Mouse (Mus musculus) heart, adult 2 months (tissue): ENCODE measurements around the gene Egflam. TPM values are rescaled to one million over a fixed set of nuclear protein-coding genes. Genes with fewer than 3 reads are reported as not detected.

Experiments used
- DNase-seq, 2 experiments: peaks; one replicate each; pipeline ENCODE4 v3.0.0; 2021
- H3K27ac ChIP-seq: fragments of 200-600 bp; 2 replicates; pipeline ENCODE4 v1.8.1; 2022
- H3K27me3 ChIP-seq: fragments of 200-500 bp; 2 replicates; pipeline ENCODE4 v1.6.1; 2012; ENCODE audit warnings: mild to moderate bottlenecking, low read length, inconsistent platforms, mixed read lengths; ENCODE audit not compliant: control insufficient read depth, insufficient read depth
- H3K36me3 ChIP-seq: fragments of 200-500 bp; 2 replicates; pipeline ENCODE4 v1.6.1; 2012; ENCODE audit warnings: low read length, inconsistent platforms; ENCODE audit not compliant: control insufficient read depth, insufficient read depth
- H3K4me1 ChIP-seq: fragments of 200-500 bp; 2 replicates; pipeline ENCODE4 v1.6.1; 2011; ENCODE audit warnings: low read length; ENCODE audit not compliant: control insufficient read depth, insufficient read depth
- H3K4me3 ChIP-seq: fragments of 200-600 bp; 2 replicates; pipeline ENCODE4 v1.8.1; 2022
- H3K79me2 ChIP-seq: fragments of 200-500 bp; replicated peaks from 2 replicates; pipeline ENCODE4 v1.6.1; 2012; ENCODE audit warnings: mild to moderate bottlenecking, inconsistent platforms, low read length, moderate library complexity, mixed read lengths; ENCODE audit not compliant: control insufficient read depth, insufficient read depth
- H3K9ac ChIP-seq: fragments of 200-500 bp; 2 replicates; pipeline ENCODE4 v1.6.1; 2012; ENCODE audit warnings: low read depth, mild to moderate bottlenecking, control low read depth, inconsistent platforms, low read length, mixed read lengths
- CTCF ChIP-seq: fragments of 200-600 bp; IDR thresholded peaks from 2 replicates; pipeline ENCODE4 v1.8.1; 2022; ENCODE audit warnings: antibody characterized with exemption, mild to moderate bottlenecking, moderate library complexity
- EP300 ChIP-seq: fragments of 200-500 bp; IDR thresholded peaks from 2 replicates; pipeline ENCODE4 v1.6.1; 2011; ENCODE audit warnings: low read depth, low read length, control low read depth; ENCODE audit not compliant: insufficient read depth
- POLR2A ChIP-seq: fragments of 200-500 bp; IDR thresholded peaks from 2 replicates; pipeline ENCODE4 v1.6.1; 2011; ENCODE audit warnings: mild to moderate bottlenecking, low read depth, low read length, control low read depth; ENCODE audit not compliant: insufficient read depth
- WGBS: fragments of 180-500 bp; shearing (Covaris S2); methylation state at CpG from one replicate; pipeline ENCODE4 v1.1.7; 2018; 5-methylcytosine and 5-hydroxymethylcytosine counted together
- intact Hi-C: fragments of 180-260 bp; cut with DNase I; formaldehyde crosslinking; loops from one replicate; pipeline ENCODE4 v1.15.1; 2025
- polyA plus RNA-seq: library from polyadenylated mRNA; depleted of rRNA; stranded (reverse); fragments of >200 nt; gene quantifications from 2 replicates; pipeline ENCODE4 v1.2.3, GENCODE M21; 2012
- total RNA-seq, 2 experiments: library from RNA; stranded (reverse); gene quantifications; 2 replicates each; pipeline ENCODE4 v1.2.3; 2021

Egflam gene
- total and polyA plus RNA-seq, 3 experiments, result 7.1 to 12.0 (median 8.2) TPM

- H3K27me3 ChIP-seq, result no peaks in the 10 kb centered on the region
- TF ChIP-seq POLR2A, result no peak
- TF ChIP-seq EP300, result no peak
- no peak for TF ChIP-seq CTCF
- no peak for DNase-seq
- H3K4me3 ChIP-seq, result no peak overlapping the region
- no peaks in the 10 kb centered on the region for H3K36me3 ChIP-seq
- H3K79me2 ChIP-seq, result no peaks in the 10 kb centered on the region
- no peaks in the 10 kb centered on the region for H3K4me1 ChIP-seq
- intact Hi-C loops, result no loop called here
- no peak overlapping the region for H3K27ac ChIP-seq
- H3K9ac ChIP-seq, result no peak overlapping the region
- 75% methylated on average over 3 of the region's 3 CpGs for WGBS
Measured at GRCm38 (mm10) chr15:7240950-7241349, 157.2 kb downstream of the Egflam start.

DNA sequence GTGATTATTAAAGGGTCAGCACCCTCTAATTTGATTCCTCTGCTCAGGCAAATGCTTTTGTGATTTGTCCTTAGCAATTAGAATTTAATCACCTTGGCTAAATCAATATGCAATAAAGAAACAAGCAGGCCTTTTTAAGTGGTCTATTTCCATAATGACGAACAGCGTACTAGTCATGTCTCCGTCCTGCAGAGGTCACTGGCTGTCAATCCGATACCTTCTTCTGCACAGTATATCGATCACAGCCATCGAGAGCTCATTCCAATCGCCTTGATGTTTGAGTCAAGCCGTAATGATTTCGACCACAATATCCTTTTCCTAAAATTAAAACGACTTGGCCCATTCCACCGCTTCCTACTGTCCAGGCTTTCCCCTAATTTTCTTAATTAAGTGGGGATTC is 158.3 kb downstream of the Egflam start:
- H3K4me3 ChIP-seq, result no peak overlapping the region
- H3K27ac ChIP-seq, result no peak overlapping the region
- 95% methylated on average over 11 of the region's 11 CpGs for WGBS
- intact Hi-C loops, result no loop called here
- no peak for DNase-seq
- H3K79me2 ChIP-seq, result no peaks in the 10 kb centered on the region
- H3K4me1 ChIP-seq, result no peaks in the 10 kb centered on the region
- no peaks in the 10 kb centered on the region for H3K36me3 ChIP-seq
- no peak overlapping the region for H3K9ac ChIP-seq
- H3K27me3 ChIP-seq, result no peaks in the 10 kb centered on the region
- TF ChIP-seq EP300, result no peak
- no peak for TF ChIP-seq CTCF
- no peak for TF ChIP-seq POLR2A

- Histone ChIP-seq H3K4me3 (no peak overlapping the region), H3K36me3 (no peaks in the 10 kb centered on the region), H3K4me1 (no peaks in the 10 kb centered on the region), H3K79me2 (no peaks in the 10 kb centered on the region), H3K9ac (no peak overlapping the region), H3K27me3 (no peaks in the 10 kb centered on the region), H3K27ac (no peak overlapping the region)
- no peak for DNase-seq
- 69% methylated on average over 13 of the region's 13 CpGs for WGBS
- intact Hi-C loops, result no loop called here
- no peak for TF ChIP-seq POLR2A
- no peak for TF ChIP-seq EP300
- no peak for TF ChIP-seq CTCF
Measured at GRCm38 (mm10) chr15:7233393-7234090, 164.7 kb downstream of the Egflam start.

DNA sequence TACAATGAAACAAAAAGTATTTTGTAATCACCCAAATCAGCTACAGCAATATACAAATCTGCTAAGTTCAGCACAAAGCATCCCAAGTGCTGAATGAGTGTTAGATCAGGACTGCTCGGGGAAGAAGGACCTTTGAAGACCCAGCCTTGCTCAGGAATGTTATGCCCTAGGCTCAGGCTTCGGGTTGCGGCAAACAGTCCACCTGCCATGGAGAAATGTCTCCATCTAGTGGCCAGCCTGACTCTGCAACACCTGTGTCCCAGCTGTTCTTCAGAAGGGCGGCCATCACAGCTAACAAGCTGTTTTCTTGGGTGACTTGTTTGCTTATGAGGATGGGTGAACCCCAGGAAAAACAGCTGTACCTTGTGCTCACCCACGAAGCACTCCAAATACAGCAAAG is 172.0 kb downstream of the Egflam start:
- Histone ChIP-seq H3K9ac (no peak overlapping the region), H3K79me2 (no peaks in the 10 kb centered on the region), H3K4me1 (peaks cover 7% of the 10 kb centered on the region), H3K36me3 (no peaks in the 10 kb centered on the region), H3K27ac (no peak overlapping the region), H3K27me3 (no peaks in the 10 kb centered on the region), H3K4me3 (no peak overlapping the region)
- 2% methylated on average over 5 of the region's 5 CpGs for WGBS
- peak; percentile 78 to 80 for DNase-seq
- TF ChIP-seq POLR2A (no peak), EP300 (peak; percentile 99)
- intact Hi-C loops, result loop anchor here (1.0 to 5.0 kb wide), 4 partner anchors 92 to 385 kb away; no protein-coding TSS in a partner anchor

- TF ChIP-seq CTCF (no peak), POLR2A (no peak), EP300 (no peak)
- H3K9ac ChIP-seq, result no peak overlapping the region; the same call in 1 of the 2 replicates
- peaks cover 7% of the 10 kb centered on the region for H3K4me1 ChIP-seq
- H3K36me3 ChIP-seq, result no peaks in the 10 kb centered on the region
- WGBS, result 44% methylated on average over 12 of the region's 12 CpGs
- H3K4me3 ChIP-seq, result no peak overlapping the region
- no peaks in the 10 kb centered on the region for H3K79me2 ChIP-seq
- H3K27ac ChIP-seq, result peak overlapping the region; percentile 31
- DNase-seq, result peak in 1 of 2 experiments; percentile 34
- H3K27me3 ChIP-seq, result no peaks in the 10 kb centered on the region
- intact Hi-C loops, result no loop called here
Measured at GRCm38 (mm10) chr15:7224151-7224775, 173.9 kb downstream of the Egflam start.

- 0 out of 2 replicates have a peak, but pooled peaks have one; percentile 21 for TF ChIP-seq EP300
- TF ChIP-seq POLR2A, result no peak
- 0 out of 2 replicates have a peak overlapping the region, but pooled peaks have one; percentile 10 for H3K4me3 ChIP-seq
Measured at GRCm38 (mm10) chr15:7222809-7223208, 175.4 kb downstream of the Egflam start.

More at GRCm38 (mm10) chr15:7222809-7223208, 175.4 kb downstream of the Egflam start:
- Histone ChIP-seq H3K4me1 (peaks cover 7% of the 10 kb centered on the region), H3K27me3 (no peaks in the 10 kb centered on the region), H3K9ac (peak overlapping the region; percentile 7; the same call in 1 of the 2 replicates), H3K79me2 (no peaks in the 10 kb centered on the region), H3K36me3 (no peaks in the 10 kb centered on the region), H3K27ac (peak overlapping the region; percentile 54)
- WGBS, result 33% methylated on average over 11 of the region's 11 CpGs
- DNase-seq, result peak; percentile 62 to 64
- intact Hi-C loops, result no loop called here
